Mouse (Mus musculus): ENCODE data around the gene Olfr1508. TPM values are rescaled to one million over a fixed set of nuclear protein-coding genes. Genes with fewer than 3 reads are reported as not detected.
"Not testable (repeated sequence)": the region's sequence is repeated elsewhere in the genome, so short reads cannot be mapped to it uniquely, and the experiment has no call there.

Gene Olfr1508
- total RNA-seq (2021), result not detected
- long read RNA-seq, result 0 reads

DNA sequence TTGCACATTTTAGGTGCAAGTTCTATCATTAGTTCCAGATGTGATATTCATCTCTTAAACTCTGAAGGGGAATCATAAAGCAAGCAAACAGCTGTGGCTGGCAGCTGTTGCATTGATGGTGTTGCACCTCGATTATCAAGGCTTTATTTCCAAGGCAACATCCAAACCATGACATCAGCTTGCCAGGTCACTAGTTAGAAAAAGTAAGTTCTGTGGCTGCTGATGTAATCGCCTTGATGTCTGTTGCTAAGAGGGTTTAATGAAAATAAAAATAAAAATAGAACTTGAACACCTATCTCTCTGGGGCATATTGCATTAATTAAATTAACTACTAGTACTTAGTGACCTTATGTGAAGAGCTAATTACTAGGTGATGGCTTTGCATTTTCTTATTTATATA, at the start of gene Olfr1508:
Gene Olfr1508 (minus strand): TSS at position 101 of the 400 bp plus-strand sequence.
- DNase-seq (ENCODE audit: low spot score in 2 of 2), result no peak

GRCm38 (mm10) chr14:52495516-52495915, 28.2 kb upstream of the Olfr1508 start, which contains the start of gene Olfr1507:
Gene Olfr1507 (minus strand): TSS chr14:52495749.
- no peak for DNase-seq (ENCODE audit: low spot score in 2 of 2)

- DNase-seq (ENCODE audit: low spot score in 2 of 2), result no peak
Measured at GRCm38 (mm10) chr14:52465738-52466137, 1.6 kb downstream of the Olfr1508 start.

DNA sequence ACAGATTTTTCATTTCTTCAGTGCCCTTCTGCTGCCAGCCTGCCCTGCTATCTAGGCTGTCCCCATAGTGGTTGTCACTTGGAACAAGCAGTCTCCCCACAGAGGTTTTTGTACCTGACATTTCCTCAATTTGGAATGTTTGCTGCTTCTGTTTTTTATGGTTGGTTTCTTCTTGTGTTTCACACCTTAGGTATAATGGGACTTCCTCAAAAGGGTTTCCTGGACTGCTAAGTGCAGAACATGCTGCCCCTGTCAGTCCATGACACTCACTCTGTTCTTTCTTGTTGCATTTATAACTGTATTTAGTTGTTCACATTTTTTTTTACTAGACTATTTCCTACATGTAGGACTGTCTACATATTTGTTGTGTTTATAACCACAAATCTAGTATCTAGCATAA, 5.4 kb downstream of the Olfr1508 start:
- DNase-seq (ENCODE audit: low spot score in 2 of 2), result no peak

GRCm38 (mm10) chr14:52451138-52451537, 16.2 kb downstream of the Olfr1508 start:
- DNase-seq (ENCODE audit: low spot score in 2 of 2), result no peak

DNA sequence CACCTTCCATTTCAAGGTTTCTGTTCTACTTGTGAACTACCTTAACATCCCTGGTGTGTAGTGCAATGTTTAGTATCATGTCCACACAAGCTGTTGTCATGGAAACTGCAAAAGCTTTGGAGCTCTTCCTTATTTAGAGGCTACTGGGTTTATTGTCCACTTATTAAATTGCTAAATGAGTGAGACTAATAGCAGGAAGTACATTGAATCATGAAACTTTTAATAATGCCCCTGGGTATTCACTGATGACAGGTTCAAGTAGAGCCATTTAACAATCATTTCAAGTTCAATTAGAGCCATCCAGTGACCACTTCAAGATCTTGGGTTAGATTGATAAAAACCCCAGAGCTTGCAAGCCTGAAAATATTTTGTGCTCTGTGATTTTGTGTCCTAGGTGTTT, 24.6 kb downstream of the Olfr1508 start, which contains the start of gene Olfr1509:
Gene Olfr1509 (plus strand): TSS at position 301 of the 400 bp plus-strand sequence.
- no peak for DNase-seq (ENCODE audit: low spot score in 2 of 2)

- DNase-seq (ENCODE audit: low spot score in 2 of 2), result no peak
Measured at GRCm38 (mm10) chr14:52427686-52428085, 39.6 kb downstream of the Olfr1508 start.

DNA sequence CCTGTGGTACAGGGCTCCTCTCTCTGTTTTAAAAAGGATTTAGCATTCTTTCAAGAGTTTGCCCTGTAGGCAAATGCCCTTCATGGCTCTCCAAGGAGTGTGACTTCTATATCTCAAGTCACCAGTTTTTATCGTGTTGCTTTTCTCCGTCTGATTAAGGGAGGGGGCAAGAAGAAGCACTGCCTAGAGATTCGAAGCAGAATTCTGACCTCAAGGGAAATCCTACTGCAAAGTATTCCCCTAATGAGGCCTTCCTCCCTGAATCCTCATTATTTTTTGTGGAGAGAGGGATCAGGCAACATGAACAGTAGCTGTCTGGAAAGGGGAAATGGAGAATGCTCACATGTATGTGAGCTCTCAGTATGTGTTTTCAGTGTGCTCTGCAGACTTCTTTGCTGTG, 53.0 kb downstream of the Olfr1508 start, which contains the start of gene Olfr1510:
Gene Olfr1510 (minus strand): TSS at position 101 of the 400 bp plus-strand sequence.
- no peak for DNase-seq (ENCODE audit: low spot score in 2 of 2)

DNA sequence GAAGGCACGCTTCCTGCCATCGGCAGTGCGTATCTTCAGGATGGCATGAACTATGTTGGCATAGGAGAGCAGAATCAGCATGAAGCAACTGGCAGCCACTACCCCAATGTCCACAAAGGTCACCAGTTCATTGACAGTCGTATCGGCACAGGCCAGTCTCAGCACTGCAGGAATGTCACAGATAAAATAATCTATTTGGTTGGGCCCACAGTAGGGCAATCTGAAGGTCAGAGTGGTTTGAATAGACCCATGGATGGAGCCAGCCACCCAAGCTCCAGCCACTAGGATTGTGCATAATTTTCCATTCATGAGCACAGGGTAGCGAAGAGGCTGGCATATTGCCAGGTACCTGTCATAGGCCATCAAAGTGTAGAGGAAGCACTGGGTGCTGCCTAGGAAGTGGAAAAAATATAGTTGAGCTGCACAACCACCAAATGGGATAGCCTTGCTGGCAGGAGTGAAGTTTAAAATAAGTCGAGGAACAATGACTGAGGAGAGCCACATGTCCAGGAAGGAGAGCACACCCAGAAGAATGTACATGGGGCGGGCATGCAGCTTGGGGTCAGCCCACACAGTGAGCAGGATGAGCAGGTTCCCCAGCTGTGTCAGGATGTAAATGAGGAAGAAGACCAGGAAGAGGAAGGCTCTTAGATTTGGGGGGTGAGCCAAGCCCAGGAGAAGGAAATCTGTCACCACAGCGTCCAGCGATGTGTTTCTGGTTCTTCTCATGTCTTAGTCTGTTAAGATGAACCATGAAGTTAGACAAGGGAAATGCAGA, 57.0 kb downstream of the Olfr1508 start:
- DNase-seq (ENCODE audit: low spot score in 2 of 2), result not testable (repeated sequence)

Other genes starting within 250 kb of the Olfr1508 start
- 100 to 1,000 TPM; 119 to 131 TPM for gene Chd8, start 209.7 kb downstream of the Olfr1508 start, total RNA-seq (2021)
- gene Tox4, start 188.3 kb downstream of the Olfr1508 start, total RNA-seq (2021), result 10 to 100 TPM; 51.7 to 54.9 TPM
- 10 to 100 TPM; 39.7 to 41.2 TPM for gene Rab2b, start 187.9 kb downstream of the Olfr1508 start, total RNA-seq (2021)
- gene Mettl3, start 162.4 kb downstream of the Olfr1508 start, total RNA-seq (2021), result 10 to 100 TPM; 34.6 to 39.3 TPM
- gene Sall2, start 138.7 kb downstream of the Olfr1508 start, total RNA-seq (2021), result 10 to 100 TPM; 45.0 to 47.0 TPM
- not detected for gene Olfr1513, start 111.1 kb downstream of the Olfr1508 start, total RNA-seq (2021)
- not detected for gene Olfr1512, start 88.3 kb downstream of the Olfr1508 start, total RNA-seq (2021)
- not detected for gene Olfr1511, start 70.1 kb downstream of the Olfr1508 start, total RNA-seq (2021)
- gene Olfr1510, start 53.1 kb downstream of the Olfr1508 start, total RNA-seq (2021), result not detected
- gene Olfr1509, start 24.5 kb downstream of the Olfr1508 start, total RNA-seq (2021), result not detected
- not detected for gene Olfr1507, start 28.3 kb upstream of the Olfr1508 start, total RNA-seq (2021)

All from layer of hippocampus, postnatal 10 days (tissue).